Mouse (Mus musculus): ENCODE data around the gene Atp6v0a4.

Gene Atp6v0a4

GRCm38 (mm10) chr6:38125462-38125861, 1.1 kb upstream of the Atp6v0a4 start:
- no peak for DNase-seq (ENCODE audit: low read depth, low spot score)

- no peak for DNase-seq (ENCODE audit: low read depth, low spot score)
Measured at GRCm38 (mm10) chr6:38124882-38125281, 496 bp upstream of the Atp6v0a4 start.

DNA sequence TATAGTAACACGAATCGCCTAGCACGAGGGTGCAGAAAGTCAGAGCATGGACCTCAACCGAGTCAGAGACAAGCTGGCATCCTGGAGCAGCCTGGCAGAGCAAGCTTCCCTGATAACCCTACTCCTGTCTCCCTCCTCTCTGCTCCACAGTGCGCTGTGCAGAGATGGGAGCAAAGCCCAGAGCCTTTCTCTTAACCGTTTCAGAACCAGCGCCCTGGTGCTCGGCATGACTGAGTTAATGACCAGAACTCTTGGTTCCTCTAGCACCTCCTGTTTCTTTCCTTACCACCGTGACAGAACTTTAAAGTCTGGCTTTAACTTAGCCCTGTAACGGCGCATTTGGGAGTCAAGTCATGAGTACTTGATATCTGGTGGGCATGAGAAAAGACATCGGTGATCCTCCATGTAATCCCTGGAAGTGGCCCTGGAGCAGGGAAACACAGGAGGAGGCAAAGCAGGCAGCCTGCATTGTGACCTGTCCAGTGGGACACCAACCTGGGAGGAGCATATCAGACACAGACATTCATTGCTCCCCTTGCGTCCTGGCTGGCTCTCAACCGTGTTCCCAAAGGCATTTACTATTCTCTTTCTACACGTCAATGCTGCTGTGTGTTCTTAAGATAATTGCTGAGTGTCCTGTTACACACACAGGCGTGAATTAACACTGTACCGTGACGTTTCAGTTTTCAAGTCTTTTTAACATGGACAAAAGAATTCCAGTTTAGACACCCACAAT, 747 bp downstream of the Atp6v0a4 start:
- DNase-seq (ENCODE audit: low read depth, low spot score): no peak

GRCm38 (mm10) chr6:38122791-38123190, 1.6 kb downstream of the Atp6v0a4 start:
- no peak for DNase-seq (ENCODE audit: low read depth, low spot score)

DNA sequence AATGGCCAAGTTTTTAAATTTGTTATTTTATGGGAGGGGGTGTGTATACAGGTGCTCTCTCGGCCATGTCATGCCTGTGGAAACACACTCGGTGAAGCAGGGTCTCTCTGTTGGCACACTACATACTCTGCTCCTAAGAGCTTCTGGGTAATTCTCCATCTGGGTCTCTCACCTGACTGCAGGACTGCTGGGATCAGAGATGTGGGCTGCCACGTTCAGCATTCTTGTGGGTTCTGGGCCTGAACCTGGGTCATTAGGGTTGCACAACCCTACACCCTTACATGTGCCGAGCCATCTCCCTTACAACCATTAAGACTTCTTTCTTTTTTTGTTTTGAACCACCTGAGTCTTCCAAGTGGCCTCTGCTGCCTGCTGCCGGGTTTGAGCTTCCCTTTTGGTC, 2.5 kb downstream of the Atp6v0a4 start:
- no peak for DNase-seq (ENCODE audit: low read depth, low spot score)

DNA sequence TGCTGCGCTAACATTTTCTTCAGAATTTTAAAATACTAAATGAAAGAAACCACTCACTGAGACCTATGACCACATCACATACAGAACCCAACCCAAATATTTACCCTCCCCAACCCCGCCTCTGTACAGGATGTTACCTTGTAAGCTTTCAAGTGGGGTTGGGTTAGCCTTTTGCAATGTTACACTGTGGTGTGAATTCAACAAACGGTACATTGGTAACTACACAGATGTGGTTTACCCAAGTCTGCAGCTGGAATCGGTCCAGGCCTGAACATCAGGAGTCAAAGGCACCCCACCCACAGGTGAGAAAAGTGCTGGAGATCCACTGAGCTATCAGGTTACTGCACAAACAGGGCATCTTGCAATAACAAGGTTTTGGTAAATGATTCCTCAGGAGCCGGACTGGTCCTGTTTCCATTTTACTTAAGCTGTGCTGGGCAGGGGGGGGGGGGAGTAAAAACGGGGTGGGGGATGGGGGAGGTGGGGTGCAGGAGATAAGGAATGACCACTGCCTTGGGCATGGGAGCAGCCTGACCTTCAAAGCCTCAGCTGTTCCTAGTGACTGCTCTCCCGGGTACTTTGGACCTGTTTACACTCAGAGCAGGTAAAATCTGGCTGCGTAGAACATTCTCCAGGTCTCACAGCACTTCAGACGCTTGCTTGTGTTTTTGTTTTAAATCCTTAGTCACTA, 3.6 kb downstream of the Atp6v0a4 start:
- peak; percentile 84 for DNase-seq (ENCODE audit: low read depth, low spot score)

DNA sequence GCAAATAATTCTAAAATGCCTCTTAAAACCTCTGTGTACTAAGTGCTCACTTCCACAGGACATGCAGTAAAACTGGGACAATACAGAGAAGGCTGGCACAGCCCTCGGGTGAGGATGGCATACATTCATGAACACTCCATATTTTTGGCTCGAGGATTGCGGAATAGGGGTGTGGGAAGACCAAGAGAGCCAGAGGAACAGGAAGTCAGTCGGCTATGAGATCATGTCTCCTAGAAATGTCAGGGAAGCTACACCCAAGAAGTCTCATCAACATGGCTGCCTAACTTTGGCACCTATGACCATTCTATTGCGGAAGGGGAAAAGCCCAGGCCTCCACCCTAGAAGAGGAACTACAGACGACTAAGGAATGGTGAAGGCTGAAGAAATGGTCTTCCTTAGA, 6.0 kb downstream of the Atp6v0a4 start:
- no peak for DNase-seq (ENCODE audit: low read depth, low spot score)

GRCm38 (mm10) chr6:38116107-38116770, 8.1 kb downstream of the Atp6v0a4 start:
- no peak for DNase-seq (ENCODE audit: low read depth, low spot score)

DNA sequence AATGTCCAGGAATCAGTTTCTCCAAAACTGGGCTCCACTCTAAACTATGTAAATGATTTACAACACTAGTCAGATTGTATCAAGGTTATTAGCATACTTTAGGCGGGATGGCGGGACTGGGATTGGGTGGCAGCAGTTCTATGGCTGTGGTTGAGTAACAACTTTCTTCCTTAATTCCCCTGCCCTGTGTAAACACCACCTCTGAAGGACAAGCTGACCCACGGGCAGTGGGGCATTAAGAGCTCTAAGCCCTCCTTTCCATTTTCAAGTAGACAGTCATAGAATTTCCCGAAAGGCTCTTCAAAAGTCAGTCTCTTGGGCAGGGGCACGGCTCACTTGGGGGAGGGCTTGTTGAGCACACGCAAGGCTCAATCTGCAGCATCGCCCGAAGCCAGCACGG, 13.5 kb downstream of the Atp6v0a4 start:
- DNase-seq (ENCODE audit: low read depth, low spot score): no peak

DNA sequence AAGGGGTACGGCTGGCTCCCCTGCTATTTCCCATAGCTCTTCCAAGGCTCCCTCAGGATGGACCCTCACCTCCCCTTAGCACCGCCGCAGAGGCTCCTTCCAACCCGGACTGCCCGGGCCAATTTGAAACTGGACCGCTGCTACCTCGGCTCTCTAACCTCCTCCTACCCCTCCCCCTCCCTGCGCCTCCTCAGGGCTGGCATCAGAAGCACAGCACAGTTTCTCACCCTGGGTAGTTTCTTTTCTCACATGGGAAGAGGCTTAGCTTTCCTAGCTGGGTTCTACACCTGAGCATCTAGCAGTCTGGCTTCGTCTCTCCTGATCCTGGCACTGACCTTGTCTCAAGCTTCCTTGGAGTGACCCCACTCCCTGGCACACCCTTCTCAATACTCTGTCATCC, 14.5 kb downstream of the Atp6v0a4 start:
- DNase-seq (ENCODE audit: low read depth, low spot score): no peak

GRCm38 (mm10) chr6:38109160-38109795, 15.1 kb downstream of the Atp6v0a4 start, which contains the start of gene Tmem213:
TSS of gene Tmem213 (plus strand) at chr6:38109255.
- no peak for DNase-seq (ENCODE audit: low read depth, low spot score)

- DNase-seq (ENCODE audit: low read depth, low spot score): no peak
Measured at GRCm38 (mm10) chr6:38108449-38108848, 15.9 kb downstream of the Atp6v0a4 start.

GRCm38 (mm10) chr6:38105924-38106323, 18.5 kb downstream of the Atp6v0a4 start:
- DNase-seq (ENCODE audit: low read depth, low spot score): no peak

- DNase-seq (ENCODE audit: low read depth, low spot score): no peak
Measured at GRCm38 (mm10) chr6:38103775-38104174, 20.6 kb downstream of the Atp6v0a4 start.

DNA sequence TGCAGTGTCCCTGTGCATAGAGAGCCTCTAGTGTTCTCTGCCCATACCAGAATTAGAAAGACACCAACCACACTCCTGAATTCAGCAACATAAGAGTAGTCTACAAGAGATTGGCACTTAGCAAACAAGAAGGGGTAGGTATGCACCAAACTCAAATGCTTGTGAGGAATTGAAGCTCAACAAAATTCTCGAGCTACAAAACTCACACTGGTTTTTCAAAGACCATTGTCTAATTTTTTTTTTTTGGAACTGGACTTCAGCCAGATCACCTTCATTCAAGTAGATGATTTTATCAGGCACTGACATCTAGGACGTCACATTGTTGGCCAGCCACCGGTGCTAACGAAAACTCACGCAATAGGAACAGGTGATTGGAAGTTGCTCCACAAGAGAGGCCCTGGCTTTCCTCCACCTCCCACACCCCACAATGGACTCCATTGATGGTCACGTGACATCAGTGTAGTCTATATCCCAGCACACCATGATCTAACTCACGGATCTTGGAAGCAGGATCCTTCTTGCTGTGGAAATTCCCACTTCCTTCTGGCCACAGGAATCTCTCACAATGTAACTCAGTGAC, 22.1 kb downstream of the Atp6v0a4 start:
- no peak for DNase-seq (ENCODE audit: low read depth, low spot score)

DNA sequence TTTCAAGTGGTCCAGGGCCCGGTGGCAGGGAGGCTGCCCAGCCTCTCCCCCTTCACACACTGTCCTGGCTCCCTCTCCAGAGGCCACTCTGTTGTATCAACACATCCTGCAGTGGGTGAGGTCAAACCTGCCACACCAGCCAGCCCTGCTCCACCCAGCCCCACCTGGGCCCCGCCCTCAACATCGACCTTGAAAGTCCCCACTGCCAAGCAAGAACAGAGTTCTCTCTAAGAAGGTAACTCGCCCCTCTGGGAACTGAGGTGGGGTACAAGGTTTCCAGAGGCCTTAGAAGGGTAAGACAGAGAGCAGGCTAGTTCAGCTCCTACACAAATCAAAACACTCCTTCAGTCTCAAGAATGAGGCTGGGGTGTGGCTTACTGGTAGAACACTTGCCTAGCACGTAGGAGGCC, 27.4 kb downstream of the Atp6v0a4 start:
- no peak for DNase-seq (ENCODE audit: low read depth, low spot score)

DNA sequence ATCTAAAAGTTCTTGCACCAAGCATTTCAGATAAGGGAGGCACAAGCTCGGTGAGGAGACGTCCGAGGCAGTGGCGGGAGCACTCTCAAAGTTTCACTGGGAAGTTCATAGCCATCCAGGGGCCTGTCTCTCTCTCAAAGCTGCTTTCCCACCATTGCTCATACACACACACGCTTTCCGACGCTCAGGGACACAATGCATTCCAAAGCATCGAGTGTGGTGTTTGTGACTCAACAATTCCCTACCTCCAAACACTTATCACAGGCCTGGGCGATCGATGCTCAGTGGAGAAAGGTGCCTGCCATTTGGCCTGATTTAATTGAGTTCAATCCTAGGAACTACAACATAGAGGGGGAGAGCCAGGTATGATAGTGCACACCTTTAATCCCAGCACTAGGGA, 29.7 kb downstream of the Atp6v0a4 start:
- DNase-seq (ENCODE audit: low read depth, low spot score): no peak

GRCm38 (mm10) chr6:38092539-38092938, 31.8 kb downstream of the Atp6v0a4 start:
- DNase-seq (ENCODE audit: low read depth, low spot score): no peak

DNA sequence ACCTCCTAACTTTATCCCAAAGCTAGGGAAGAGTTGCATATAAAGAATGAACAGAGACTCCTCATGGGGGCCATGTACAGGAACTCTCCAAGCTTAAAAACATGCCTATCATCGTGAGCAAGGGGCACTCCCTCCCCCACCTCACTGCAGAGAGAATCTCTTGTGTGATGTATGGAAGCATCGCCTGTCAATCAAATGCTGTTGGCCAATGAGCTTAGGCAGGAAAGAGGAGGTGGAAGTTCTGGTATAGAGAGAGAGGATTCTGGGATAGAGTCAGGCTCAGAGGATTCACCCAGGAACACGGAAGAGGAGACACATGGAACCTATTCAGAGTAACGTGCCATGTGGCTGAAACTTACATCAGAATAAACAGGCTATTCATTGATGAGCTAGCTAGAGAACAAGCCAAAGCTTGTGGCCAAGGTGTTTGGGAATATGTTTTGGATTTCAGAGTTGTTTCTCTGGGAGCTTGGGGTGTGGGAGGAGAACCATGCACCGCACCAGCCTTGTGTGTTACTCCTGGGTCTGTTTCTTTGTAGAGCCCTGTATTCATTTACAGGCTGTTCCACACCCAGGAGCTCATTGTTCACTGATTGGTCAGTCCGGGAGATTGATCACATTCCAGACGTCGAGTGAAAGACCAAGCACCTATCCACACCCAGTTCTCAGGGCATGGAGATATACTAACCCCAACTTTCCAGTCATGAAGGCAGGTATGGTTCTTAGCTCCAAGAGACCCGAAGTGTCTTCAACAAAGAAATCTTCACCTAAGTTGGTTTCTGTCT, 37.0 kb downstream of the Atp6v0a4 start:
- DNase-seq (ENCODE audit: low read depth, low spot score): no peak

GRCm38 (mm10) chr6:38083204-38083603, 41.2 kb downstream of the Atp6v0a4 start:
- no peak for DNase-seq (ENCODE audit: low read depth, low spot score)

DNA sequence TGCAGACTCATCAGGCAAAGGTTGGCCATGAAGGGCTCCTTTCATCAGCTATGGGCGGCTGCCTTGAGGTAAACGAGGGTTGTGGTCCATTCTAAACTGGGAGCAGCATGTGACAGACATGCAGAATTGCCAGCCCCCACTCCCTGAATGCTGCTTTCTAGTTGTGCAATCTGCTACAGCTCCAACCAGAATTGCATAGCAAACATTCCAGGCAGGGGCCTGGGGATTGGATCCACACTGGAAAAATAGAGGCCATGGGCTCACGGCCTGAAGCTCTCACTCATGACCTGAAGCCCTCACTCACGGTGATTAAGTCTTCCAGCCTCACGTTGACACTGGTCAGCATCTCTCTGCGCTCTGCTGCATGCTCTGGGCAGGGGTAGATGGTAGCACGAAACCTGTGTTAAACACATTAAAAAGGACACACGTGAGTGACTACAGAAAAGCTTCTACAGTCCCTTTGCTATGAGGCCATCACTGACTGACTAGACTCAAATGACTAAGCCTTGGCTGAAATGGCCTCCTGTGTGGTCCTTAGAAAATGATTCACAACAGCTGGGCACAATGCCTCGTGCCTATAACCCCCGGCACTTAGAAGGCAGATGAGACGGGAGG, 42.6 kb downstream of the Atp6v0a4 start:
- DNase-seq (ENCODE audit: low read depth, low spot score): no peak

Measured in CD4-positive helper T cell, adult 2 months (primary cell).